Mouse (Mus musculus) common myeloid progenitor, adult 5-6 weeks (primary cell): ENCODE data around the gene U90926. TPM values are rescaled to one million over a fixed set of nuclear protein-coding genes. Genes with fewer than 3 reads are reported as not detected.

ENCODE experiments used
- ATAC-seq: replicated peaks from 2 replicates; pipeline ENCODE4 v1.8.0; 2016; ENCODE audit warnings: low read depth, mild to moderate bottlenecking, moderate TSS enrichment, inconsistent platforms; ENCODE audit not compliant: poor library complexity, severe bottlenecking
- total RNA-seq: library from RNA; stranded (forward); fragments of 200-1000, 187-1606 nt; gene quantifications from 2 replicates; pipeline ENCODE4 v1.2.3, GENCODE M21; 2017

The U90926 gene
- total RNA-seq = not detected in 2 replicates

GRCm38 (mm10) chr5:92215308-92215707 is at the start of gene U90926:
Gene U90926 (minus strand): TSS chr5:92215408.
- ATAC-seq = no peak

DNA sequence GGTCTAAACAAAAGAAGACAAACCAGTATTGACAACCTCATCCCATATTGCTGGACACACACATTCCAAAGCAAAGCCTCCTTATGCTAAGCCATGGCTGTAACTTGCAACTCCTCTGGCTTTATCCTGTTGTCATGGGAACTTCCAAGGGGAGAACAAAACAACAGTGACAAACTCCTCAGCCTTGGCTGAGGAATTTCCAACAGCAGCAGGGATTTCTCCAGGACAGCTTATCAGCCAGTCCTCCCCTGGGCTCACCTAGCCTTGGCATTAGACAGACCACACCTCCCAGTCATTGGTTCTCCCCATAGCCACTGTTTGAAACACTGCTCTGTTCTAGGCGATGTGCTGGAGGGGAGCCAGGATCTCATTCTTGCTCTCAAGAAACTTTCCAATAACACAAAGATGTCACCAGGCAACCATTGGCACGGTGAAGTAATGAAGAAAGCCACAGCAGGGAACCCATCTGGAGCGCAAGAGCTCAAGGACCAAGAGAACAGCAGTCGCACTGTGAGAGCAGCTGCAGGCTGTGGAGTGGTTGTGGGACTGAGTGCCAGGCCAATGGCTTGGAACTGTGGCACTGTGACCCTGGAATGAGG is 48.7 kb upstream of the U90926 start:
- no peak for ATAC-seq

DNA sequence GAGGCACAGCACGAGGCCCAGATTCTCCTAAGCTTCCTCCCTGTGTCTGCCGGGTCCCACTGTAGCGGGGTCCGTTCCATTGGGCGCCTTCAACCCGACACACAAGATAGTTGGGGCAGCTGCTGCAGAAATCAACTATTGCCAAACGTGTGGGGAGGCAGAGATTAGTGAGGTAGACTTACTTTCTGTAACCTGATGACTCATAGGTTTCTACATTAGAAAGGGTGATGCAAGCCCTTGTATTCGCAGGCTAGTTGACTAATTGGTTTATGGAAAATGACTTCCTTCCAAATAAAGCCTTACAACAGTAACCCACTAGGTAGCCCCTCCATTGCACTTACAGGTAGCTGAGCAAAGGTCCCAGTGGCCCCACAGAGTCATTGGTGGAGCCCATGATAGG is 47.4 kb upstream of the U90926 start:
- ATAC-seq = no peak

GRCm38 (mm10) chr5:92256218-92256617 is 41.0 kb upstream of the U90926 start, which contains the start of gene Ppef2:
Gene Ppef2 (minus strand): TSS chr5:92256278.
- ATAC-seq = peak; percentile 20; the same call in 1 of the 2 replicates

- ATAC-seq = peak; percentile 68
Measured at GRCm38 (mm10) chr5:92254476-92254875, 39.3 kb upstream of the U90926 start.

DNA sequence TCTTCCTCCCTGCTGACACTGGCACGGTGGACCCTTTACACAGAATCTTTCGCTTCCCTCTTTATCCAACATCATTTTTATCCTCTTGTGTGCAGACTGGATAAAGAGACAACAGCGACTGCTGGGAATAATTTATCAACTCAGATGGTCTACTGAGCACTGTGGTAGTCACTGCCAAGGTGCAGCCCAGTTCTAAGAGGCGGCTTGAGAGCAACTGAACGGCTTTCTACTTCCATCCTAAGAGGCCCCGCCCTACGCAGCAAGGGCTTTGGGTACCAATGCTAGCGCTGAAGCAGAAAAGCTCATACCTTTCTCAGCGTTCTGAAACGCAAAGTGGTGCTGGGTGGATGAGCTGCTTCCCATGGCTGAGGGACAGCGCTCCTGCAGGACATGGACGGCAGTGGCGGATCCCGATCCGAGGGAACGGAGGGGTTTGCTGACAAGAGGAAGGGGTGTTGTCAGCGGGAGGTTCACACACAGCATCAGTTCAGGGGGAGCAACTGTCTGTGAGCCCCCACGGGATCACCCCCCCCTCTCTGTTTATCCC is 37.7 kb upstream of the U90926 start:
- ATAC-seq = no peak; the same call in 1 of the 2 replicates

GRCm38 (mm10) chr5:92252031-92252430 is 36.8 kb upstream of the U90926 start:
- no peak for ATAC-seq

DNA sequence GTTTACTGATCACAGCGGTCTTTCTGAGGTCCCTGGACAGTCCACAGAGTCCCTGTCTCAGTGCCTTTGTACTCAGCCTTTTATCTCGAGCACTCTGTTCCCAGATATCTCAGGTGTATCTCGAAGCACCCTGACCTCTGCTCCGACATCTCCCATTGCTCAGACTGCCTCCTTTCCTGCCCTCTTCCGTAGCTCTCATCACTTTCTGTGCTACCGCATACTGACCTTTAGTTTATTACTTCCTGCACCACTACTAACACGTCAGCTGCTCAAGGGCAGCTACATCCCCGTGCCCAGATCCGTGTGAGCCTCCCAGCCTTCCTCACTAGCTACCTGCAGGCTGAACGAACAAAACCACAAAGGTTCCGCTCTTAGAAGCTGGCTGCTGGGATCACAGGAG is 33.4 kb upstream of the U90926 start:
- no peak for ATAC-seq

- ATAC-seq = peak; percentile 98
Measured at GRCm38 (mm10) chr5:92245483-92245882, 30.3 kb upstream of the U90926 start.

- no peak for ATAC-seq
Measured at GRCm38 (mm10) chr5:92244900-92245299, 29.7 kb upstream of the U90926 start.

DNA sequence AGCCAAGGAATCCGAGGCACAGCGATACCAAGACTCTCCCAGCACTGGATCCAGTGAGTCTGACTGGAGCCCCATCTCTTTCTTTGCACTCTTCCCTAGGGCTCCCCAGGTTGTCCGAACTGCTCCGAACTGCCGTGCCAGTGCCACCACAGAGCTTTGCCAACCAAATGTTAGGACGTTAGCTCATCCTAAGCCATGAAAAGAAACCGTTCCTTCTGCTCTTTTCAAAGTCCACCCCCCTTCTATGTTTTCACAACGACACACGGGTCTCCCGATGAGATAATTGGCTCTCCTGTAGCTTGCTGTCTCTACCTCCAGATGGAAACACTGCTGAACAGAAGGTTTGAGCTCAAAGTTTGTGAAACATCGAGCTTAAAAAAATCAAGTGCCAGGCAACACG is 25.6 kb upstream of the U90926 start:
- ATAC-seq = no peak

GRCm38 (mm10) chr5:92239333-92240232 is 24.4 kb upstream of the U90926 start:
- ATAC-seq = peak; percentile 72; the same call in 1 of the 2 replicates

GRCm38 (mm10) chr5:92234939-92235557 is 19.8 kb upstream of the U90926 start:
- peak; percentile 33; the same call in 1 of the 2 replicates for ATAC-seq

GRCm38 (mm10) chr5:92233366-92233765 is 18.2 kb upstream of the U90926 start:
- ATAC-seq = no peak

DNA sequence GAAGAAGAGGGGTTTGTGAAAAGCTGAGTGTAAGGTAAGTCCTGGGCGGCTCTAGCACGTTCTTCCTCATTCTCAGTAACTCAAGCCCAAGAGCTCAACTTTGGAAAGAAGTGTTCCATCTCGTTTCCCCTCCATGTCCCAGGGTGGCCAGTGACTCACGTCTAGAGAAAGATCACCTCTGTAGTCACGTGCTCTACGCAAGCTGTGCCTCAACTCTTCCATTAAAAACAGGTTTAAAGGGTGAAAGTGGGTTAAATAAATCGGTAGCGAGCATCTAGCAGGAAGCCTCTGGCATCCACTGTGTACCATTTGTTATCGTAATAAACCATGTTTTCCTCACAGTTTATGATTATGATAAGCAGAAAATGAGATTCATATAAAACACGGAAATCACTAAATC is 16.6 kb upstream of the U90926 start:
- no peak for ATAC-seq

- no peak for ATAC-seq
Measured at GRCm38 (mm10) chr5:92230306-92230705, 15.1 kb upstream of the U90926 start.

GRCm38 (mm10) chr5:92229514-92229913 is 14.3 kb upstream of the U90926 start:
- no peak for ATAC-seq

DNA sequence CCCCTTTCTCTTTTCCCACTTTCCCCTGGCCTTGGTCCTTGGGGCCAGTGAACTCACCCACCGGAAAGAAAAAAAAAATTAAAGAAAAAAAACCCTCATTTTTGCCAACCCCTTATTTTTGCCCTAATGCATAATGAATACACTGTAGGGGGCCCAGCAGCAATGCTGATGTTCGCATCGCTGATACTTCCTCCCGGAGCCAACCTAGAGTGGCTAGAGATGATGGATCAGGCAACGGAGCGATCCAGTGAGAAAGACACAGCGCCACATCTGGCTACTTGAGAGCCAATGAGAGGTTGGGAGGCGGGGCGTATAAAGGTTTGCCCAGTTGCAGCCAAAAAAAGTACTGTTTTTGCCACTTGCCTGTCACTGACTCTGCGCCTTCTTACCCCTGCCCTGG is 13.6 kb upstream of the U90926 start:
- ATAC-seq = peak; percentile 52; the same call in 1 of the 2 replicates

DNA sequence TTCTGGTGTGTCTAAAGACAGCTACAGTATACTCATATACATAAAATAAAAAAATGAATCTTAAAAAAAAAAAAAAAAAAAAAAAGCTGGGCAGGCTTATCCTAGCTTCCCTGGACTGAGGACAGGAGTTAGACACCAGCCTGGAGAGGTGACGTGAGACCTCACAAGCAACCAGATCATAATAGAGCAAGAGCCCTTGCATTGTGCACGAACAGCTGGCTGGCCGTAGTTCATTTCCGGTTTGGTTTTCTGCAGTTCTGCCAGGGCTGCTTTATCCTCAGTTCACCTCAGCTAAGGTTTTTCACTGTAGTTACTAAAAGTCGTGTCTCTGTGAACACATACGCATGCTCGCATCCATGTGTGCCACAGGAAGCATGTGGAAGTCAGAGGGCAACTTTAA is 12.6 kb upstream of the U90926 start:
- no peak for ATAC-seq

- ATAC-seq = peak; percentile 32; the same call in 1 of the 2 replicates
Measured at GRCm38 (mm10) chr5:92220287-92220902, 5.2 kb upstream of the U90926 start.
